Mouse (Mus musculus): ENCODE data around the gene Sox2. TPM values are rescaled to one million over a fixed set of nuclear protein-coding genes. Genes with fewer than 3 reads are reported as not detected.

Sox2 gene
- polyA plus RNA-seq, 1 experiment, result not detected

DNA sequence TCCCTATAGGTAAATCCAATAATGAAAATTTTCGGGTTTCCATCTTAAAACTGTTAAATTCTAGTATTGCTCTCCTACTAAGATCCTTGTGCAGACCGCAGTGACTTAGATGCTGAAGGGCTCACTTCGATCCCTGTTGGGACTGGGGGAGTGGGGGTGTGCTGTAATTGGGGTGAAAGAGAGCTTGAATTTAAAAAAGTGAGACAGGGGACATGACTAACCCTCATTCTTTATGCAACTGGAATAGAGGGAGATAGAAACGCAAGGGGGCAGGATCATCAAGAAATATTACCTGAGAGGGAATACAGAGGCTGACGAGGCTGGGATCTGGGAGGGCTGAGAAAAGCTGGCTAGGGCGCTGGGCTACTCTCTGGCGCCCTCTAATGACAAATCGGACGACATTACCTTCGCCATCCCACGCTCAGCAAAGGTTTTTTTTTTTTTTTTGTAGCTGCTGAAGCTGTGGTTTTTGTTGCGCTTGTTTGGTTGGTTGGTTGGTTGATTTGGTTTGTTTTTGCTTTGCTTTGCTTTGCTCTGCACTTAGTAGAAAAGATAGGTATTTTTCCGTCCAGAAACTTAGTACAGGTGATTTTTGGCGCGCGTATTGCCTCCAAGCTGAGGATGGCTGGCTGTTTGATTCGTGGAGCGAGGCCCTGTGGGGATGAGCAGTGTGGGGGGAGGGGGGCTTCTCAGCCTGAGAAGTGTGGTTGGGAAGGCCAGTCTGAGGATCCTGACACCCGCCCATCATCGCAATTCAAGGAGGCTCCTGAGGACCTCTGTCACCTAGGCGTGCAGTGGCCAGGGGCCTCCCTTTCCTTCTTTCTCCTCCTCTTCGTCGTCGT is 11.0 kb upstream of the Sox2 start:
- Histone ChIP-seq H3K36me3 (ENCODE audit: control insufficient read depth, insufficient read depth, low read length) (no peaks in the 10 kb centered on the region), H3K27ac (ENCODE audit: insufficient read depth, low read length) (no peak overlapping the region), H3K4me1 (ENCODE audit: control insufficient read depth, insufficient read depth, insufficient read length) (no peaks in the 10 kb centered on the region), H3K4me3 (ENCODE audit: extremely low read depth, insufficient read depth, insufficient read length) (no peak overlapping the region), H3K27me3 (ENCODE audit: control insufficient read depth, insufficient read depth, low read length) (peaks cover 12% of the 10 kb centered on the region)
- TF ChIP-seq CTCF (IDR thresholded peaks at IDR 0.05; ENCODE audit: extremely low read depth, insufficient read depth, insufficient read length, insufficient replicate concordance) (no peak), POLR2A (IDR thresholded peaks at IDR 0.05; ENCODE audit: low read depth, low read length) (no peak)
- no peak for DNase-seq (ENCODE audit: low read depth in 1 of 2, low spot score in 2 of 2)
- 13% methylated on average over 24 of the region's 24 CpGs for WGBS

DNA sequence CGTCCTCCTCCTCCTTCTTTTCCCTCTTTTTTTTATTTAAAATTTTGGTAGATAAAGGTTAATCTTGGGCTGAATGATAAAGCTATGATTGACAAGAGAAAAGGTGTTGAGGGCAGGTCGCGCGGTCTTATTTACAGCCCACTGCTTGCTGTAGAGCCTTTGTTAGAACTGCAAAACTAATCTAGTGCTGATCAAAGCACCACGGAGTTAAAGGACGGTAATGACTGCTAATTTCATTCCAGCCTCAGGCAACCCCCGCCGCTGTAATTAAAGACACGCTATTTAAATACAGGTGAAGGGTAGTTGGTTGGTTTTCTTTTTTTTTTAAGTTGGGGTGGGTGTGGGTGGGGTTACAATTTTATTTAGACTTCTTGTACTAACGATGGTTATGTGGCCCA is 10.3 kb upstream of the Sox2 start:
- peaks cover 12% of the 10 kb centered on the region for H3K27me3 ChIP-seq (ENCODE audit: control insufficient read depth, insufficient read depth, low read length)
- 15% methylated on average over 10 of the region's 10 CpGs for WGBS
- H3K27ac ChIP-seq (ENCODE audit: insufficient read depth, low read length), result no peak overlapping the region

DNA sequence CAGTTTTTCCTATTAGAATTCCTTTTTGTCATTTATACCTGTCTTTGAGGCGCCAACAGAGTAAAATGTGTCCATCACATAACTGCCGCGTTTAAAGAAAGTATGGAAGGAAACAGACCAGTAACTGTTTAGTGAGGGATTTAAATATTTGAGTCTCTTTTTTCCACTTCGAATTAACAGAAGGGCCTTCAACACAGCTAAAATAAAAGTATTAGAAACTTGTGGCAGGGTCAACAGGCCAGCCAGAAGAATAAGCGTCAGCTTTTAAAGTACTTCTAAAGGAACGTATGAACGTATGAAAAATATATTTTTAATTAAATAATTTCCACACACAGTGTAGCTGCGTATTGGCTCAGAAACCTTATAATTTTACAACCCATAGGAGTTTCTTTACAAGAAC is 9.9 kb upstream of the Sox2 start:
- Histone ChIP-seq H3K4me1 (ENCODE audit: control insufficient read depth, insufficient read depth, insufficient read length) (no peaks in the 10 kb centered on the region), H3K27ac (ENCODE audit: insufficient read depth, low read length) (no peak overlapping the region), H3K4me3 (ENCODE audit: extremely low read depth, insufficient read depth, insufficient read length) (no peak overlapping the region), H3K27me3 (ENCODE audit: control insufficient read depth, insufficient read depth, low read length) (peaks cover 12% of the 10 kb centered on the region), H3K36me3 (ENCODE audit: control insufficient read depth, insufficient read depth, low read length) (no peaks in the 10 kb centered on the region)
- no peak for DNase-seq (ENCODE audit: low read depth in 1 of 2, low spot score in 2 of 2)
- WGBS, result 14% methylated on average over 8 of the region's 8 CpGs
- TF ChIP-seq POLR2A (IDR thresholded peaks at IDR 0.05; ENCODE audit: low read depth, low read length) (no peak), CTCF (IDR thresholded peaks at IDR 0.05; ENCODE audit: extremely low read depth, insufficient read depth, insufficient read length, insufficient replicate concordance) (no peak)

More for the DNA sequence above, 10.3 kb upstream of the Sox2 start:
- no peak for TF ChIP-seq POLR2A (IDR thresholded peaks at IDR 0.05; ENCODE audit: low read depth, low read length)
- no peak for DNase-seq (ENCODE audit: low read depth in 1 of 2, low spot score in 2 of 2)
- Histone ChIP-seq H3K4me1 (ENCODE audit: control insufficient read depth, insufficient read depth, insufficient read length) (no peaks in the 10 kb centered on the region), H3K36me3 (ENCODE audit: control insufficient read depth, insufficient read depth, low read length) (no peaks in the 10 kb centered on the region), H3K4me3 (ENCODE audit: extremely low read depth, insufficient read depth, insufficient read length) (no peak overlapping the region)

DNA sequence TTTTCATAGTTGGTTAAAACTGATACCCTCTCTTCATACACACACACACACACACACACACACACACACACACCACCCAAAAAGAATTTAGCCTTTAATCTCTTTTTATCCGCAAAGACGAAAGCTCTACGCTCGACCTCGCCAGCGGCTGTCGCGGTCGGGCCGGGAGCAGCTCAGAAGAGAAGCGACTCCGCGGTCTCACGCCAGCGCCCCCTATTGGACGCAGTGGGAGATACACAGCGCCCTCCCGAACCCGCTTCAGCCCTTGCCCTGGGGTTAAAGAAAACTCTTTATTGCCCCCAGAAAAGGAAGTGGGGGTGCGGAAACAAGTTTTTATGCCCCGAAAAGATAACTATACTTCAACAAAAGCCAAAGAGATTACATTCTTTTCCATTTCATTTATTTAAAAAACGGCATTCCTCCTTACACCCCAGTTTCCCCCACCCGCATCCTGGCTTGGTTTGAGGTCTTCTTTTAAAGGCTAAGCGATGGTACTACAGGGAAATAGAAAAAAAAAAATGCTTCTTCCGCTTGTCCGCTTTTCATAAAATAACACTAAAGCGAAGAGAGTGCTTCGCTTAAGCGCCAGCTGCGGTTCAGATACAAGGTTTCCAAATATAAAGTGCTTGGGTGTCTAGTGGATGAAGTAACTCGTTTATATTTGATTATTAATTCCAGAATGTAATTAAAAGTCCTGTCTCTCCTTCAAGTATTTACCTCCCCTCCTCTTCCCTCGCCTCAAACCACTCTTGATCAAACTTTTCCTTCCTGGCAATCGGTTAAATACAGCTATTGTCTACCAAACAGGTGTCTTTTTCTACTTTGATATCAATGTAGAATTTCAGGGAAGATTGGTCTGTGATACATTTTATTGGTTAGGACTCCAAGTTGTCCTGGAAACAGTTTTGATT is 9.3 kb upstream of the Sox2 start:
- Histone ChIP-seq H3K27me3 (ENCODE audit: control insufficient read depth, insufficient read depth, low read length) (peaks cover 12% of the 10 kb centered on the region), H3K36me3 (ENCODE audit: control insufficient read depth, insufficient read depth, low read length) (no peaks in the 10 kb centered on the region), H3K4me1 (ENCODE audit: control insufficient read depth, insufficient read depth, insufficient read length) (no peaks in the 10 kb centered on the region), H3K4me3 (ENCODE audit: extremely low read depth, insufficient read depth, insufficient read length) (no peak overlapping the region), H3K27ac (ENCODE audit: insufficient read depth, low read length) (no peak overlapping the region)
- TF ChIP-seq POLR2A (IDR thresholded peaks at IDR 0.05; ENCODE audit: low read depth, low read length) (no peak), CTCF (IDR thresholded peaks at IDR 0.05; ENCODE audit: extremely low read depth, insufficient read depth, insufficient read length, insufficient replicate concordance) (no peak)
- whole genome bisulfite sequencing, result 11% methylated on average over 33 of the region's 33 CpGs
- no peak for DNase-seq (ENCODE audit: low read depth in 1 of 2, low spot score in 2 of 2)

DNA sequence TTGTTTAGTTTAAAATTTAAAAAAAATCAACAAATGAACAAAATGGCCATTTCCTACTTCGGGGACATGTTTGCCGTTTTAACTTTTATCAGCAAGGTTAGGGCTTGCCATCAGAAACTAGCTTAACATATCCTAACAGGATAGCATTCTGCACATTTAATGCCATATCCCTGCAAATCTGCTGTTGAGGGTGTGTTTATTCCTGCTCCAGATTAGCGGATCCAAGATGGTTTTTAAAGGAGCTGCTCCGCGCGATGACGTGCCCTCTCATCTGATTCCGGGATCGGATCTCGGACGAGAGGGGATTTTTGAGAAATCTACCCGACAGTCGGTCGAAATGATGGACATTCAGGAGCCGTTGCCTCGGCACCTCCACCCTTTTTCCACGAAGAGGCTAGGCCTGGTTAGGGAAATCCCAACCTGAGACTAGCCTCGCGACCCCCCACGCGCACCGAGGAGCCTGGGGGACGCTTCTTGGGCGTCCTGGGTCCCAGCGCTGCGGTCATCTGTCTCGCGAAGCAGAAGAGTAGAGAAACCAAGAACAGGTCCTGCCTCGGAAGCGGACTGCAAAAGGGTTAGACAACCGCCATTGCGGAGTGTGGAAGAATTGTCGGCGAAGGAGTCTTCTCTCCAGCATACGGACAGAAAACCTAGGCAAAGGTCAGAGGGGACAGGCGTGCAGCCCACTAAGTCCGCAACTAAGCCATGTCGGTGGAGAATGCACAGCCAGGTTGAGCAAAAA is 8.3 kb upstream of the Sox2 start:
- no peak overlapping the region for H3K27ac ChIP-seq (ENCODE audit: insufficient read depth, low read length)
- no peaks in the 10 kb centered on the region for H3K36me3 ChIP-seq (ENCODE audit: control insufficient read depth, insufficient read depth, low read length)
- no peaks in the 10 kb centered on the region for H3K4me1 ChIP-seq (ENCODE audit: control insufficient read depth, insufficient read depth, insufficient read length)
- TF ChIP-seq CTCF (IDR thresholded peaks at IDR 0.05; ENCODE audit: extremely low read depth, insufficient read depth, insufficient read length, insufficient replicate concordance), result no peak
- no peak for TF ChIP-seq POLR2A (IDR thresholded peaks at IDR 0.05; ENCODE audit: low read depth, low read length)
- WGBS, result 8% methylated on average over 38 of the region's 38 CpGs
- DNase-seq (ENCODE audit: low read depth in 1 of 2, low spot score in 2 of 2), result no peak
- H3K27me3 ChIP-seq (ENCODE audit: control insufficient read depth, insufficient read depth, low read length), result peaks cover 12% of the 10 kb centered on the region
- no peak overlapping the region for H3K4me3 ChIP-seq (ENCODE audit: extremely low read depth, insufficient read depth, insufficient read length)

DNA sequence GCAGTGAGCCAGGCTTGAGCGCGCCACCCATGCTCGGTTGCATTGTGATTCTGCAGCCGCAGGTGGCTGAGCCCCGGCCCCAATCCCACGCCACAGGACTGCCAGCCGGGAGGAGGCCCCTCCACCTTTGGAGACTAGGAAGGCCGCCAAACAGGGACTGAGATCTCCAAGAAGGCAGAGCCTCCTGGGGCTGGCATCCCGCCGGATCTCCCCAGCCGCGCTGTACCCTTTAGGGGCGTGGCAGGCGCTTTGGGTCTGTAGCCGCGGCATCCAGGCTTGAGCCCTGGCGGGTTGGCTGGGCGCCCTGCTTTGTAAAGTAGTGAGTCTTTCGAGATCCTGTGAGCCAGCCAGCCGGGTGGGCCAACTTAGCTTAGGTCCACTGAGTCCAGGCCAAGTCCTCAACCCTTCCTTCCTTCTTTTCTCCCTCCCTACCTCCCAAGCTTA is 7.7 kb upstream of the Sox2 start:
- Histone ChIP-seq H3K36me3 (ENCODE audit: control insufficient read depth, insufficient read depth, low read length) (no peaks in the 10 kb centered on the region), H3K4me1 (ENCODE audit: control insufficient read depth, insufficient read depth, insufficient read length) (no peaks in the 10 kb centered on the region), H3K4me3 (ENCODE audit: extremely low read depth, insufficient read depth, insufficient read length) (no peak overlapping the region), H3K27ac (ENCODE audit: insufficient read depth, low read length) (no peak overlapping the region), H3K27me3 (ENCODE audit: control insufficient read depth, insufficient read depth, low read length) (peaks cover 12% of the 10 kb centered on the region)
- no peak for DNase-seq (ENCODE audit: low read depth in 1 of 2, low spot score in 2 of 2)
- no peak for TF ChIP-seq POLR2A (IDR thresholded peaks at IDR 0.05; ENCODE audit: low read depth, low read length)
- no peak for TF ChIP-seq CTCF (IDR thresholded peaks at IDR 0.05; ENCODE audit: extremely low read depth, insufficient read depth, insufficient read length, insufficient replicate concordance)
- WGBS, result 4% methylated on average over 20 of the region's 20 CpGs
